Mouse (Mus musculus) liver, adult 2 months (tissue): ENCODE measurements around the gene Grhl3. TPM values are rescaled to one million over a fixed set of nuclear protein-coding genes. Genes with fewer than 3 reads are reported as not detected.

Experiments used
- DNase-seq: peaks from one replicate; pipeline ENCODE4 v3.0.0-alpha.2; 2011; ENCODE audit warnings: low read depth, low spot score; ENCODE audit errors: extremely low read depth
- H3K27ac ChIP-seq: fragments of 200-500 bp; replicated peaks from 2 replicates; pipeline ENCODE4 v1.5.1; 2012; ENCODE audit warnings: low read depth, mild to moderate bottlenecking, control low read depth, inconsistent platforms, low read length; ENCODE audit not compliant: insufficient read depth
- H3K27me3 ChIP-seq: fragments of 200-500 bp; 2 replicates; pipeline ENCODE4 v1.6.1; 2012; ENCODE audit warnings: mild to moderate bottlenecking, moderate library complexity, low read length, inconsistent platforms; ENCODE audit not compliant: control insufficient read depth, insufficient read depth
- H3K36me3 ChIP-seq: fragments of 200-500 bp; 2 replicates; pipeline ENCODE4 v1.6.1; 2012; ENCODE audit warnings: low read length, inconsistent platforms; ENCODE audit not compliant: control insufficient read depth, insufficient read depth
- H3K4me1 ChIP-seq: fragments of 200-500 bp; 2 replicates; pipeline ENCODE4 v1.6.1; 2011; ENCODE audit warnings: low read length; ENCODE audit not compliant: control insufficient read depth, insufficient read depth
- H3K4me3 ChIP-seq: fragments of 200-500 bp; 2 replicates; pipeline ENCODE4 v1.5.1; 2011; ENCODE audit warnings: low read depth, mild to moderate bottlenecking, control low read depth, low read length, moderate library complexity; ENCODE audit not compliant: insufficient read depth
- H3K79me2 ChIP-seq: fragments of 200-500 bp; 2 replicates; pipeline ENCODE4 v1.6.1; 2012; ENCODE audit warnings: inconsistent platforms, mild to moderate bottlenecking, low read length, moderate library complexity; ENCODE audit not compliant: control insufficient read depth, insufficient read depth
- H3K9ac ChIP-seq: fragments of 200-500 bp; 2 replicates; pipeline ENCODE4 v1.6.1; 2012; ENCODE audit warnings: low read depth, mild to moderate bottlenecking, control low read depth, inconsistent platforms, low read length
- CTCF ChIP-seq: fragments of 200-500 bp; IDR thresholded peaks from 2 replicates; pipeline ENCODE4 v1.5.1; 2011; ENCODE audit warnings: low read depth, low read length, control low read depth
- POLR2A ChIP-seq: fragments of 200-500 bp; IDR thresholded peaks from 2 replicates; pipeline ENCODE4 v1.6.1; 2011; ENCODE audit warnings: low read length, control low read depth; ENCODE audit not compliant: insufficient read depth; ENCODE audit errors: extremely low read depth
- WGBS: fragments of 180-500 bp; shearing (Covaris S2); methylation state at CpG from one replicate; pipeline ENCODE4 v1.1.7; 2018; 5-methylcytosine and 5-hydroxymethylcytosine counted together
- polyA plus RNA-seq: library from polyadenylated mRNA; depleted of rRNA; stranded (reverse); fragments of >200 nt; gene quantifications from 2 replicates; pipeline ENCODE4 v1.2.3, GENCODE M21; 2012
- total RNA-seq: library from RNA; depleted of rRNA; stranded (reverse); fragments of >200 nt; gene quantifications from 2 replicates; pipeline ENCODE4 v1.2.3, GENCODE M21; 2014

The Grhl3 gene
- total and polyA plus RNA-seq, 2 experiments, result 0.04 to 0.09 TPM

DNA sequence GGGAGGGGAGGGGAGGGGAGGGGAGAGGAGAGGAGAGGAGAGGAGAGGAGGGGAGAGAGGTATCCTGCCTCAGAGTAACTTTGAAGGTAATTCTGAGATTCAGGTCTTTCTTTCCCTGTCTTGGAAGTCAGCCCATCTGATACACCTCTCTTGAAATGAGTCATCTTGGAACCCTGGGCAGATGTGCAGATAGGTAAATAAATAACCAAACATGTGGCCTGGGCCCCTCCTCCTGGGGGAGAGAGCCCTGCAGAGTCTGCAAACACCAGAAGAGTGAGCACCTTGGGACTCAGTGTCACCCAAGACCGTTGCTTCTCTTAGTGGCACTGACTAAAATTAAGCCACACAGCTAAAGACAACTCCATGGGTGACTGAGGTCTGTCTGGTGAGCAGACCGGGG lies 25.6 kb upstream of the Grhl3 start:
- Histone ChIP-seq H3K27me3 (no peaks in the 10 kb centered on the region), H3K4me3 (no peak overlapping the region), H3K27ac (no peak overlapping the region), H3K79me2 (no peaks in the 10 kb centered on the region), H3K4me1 (no peaks in the 10 kb centered on the region), H3K9ac (no peak overlapping the region), H3K36me3 (no peaks in the 10 kb centered on the region)
- TF ChIP-seq POLR2A (no peak), CTCF (no peak)
- peak; percentile 41 for DNase-seq
- 23% methylated on average over 2 of the region's 2 CpGs for WGBS

DNA sequence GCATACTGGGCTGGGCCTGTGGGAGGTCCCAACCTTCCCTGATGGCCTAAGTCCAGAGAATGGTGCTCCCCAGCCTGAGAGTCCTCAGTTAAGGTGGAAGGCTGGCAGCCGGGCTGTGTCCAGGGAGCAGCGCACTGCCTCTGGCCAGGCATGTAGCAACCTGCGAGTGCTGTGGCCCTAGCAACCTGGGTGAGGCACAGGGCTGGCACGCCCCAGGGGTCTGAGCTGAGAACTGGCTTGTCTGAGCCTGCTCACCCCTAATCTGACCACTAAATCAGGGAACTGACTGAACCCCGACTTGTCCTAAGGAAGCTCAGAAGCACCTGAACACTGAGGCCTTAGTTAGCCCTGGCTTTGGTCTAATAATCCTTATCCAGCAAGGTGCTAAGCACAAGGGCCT lies 24.1 kb upstream of the Grhl3 start:
- DNase-seq, result no peak
- Histone ChIP-seq H3K4me1 (no peaks in the 10 kb centered on the region), H3K27ac (no peak overlapping the region), H3K79me2 (no peaks in the 10 kb centered on the region), H3K4me3 (no peak overlapping the region), H3K27me3 (no peaks in the 10 kb centered on the region), H3K9ac (no peak overlapping the region), H3K36me3 (no peaks in the 10 kb centered on the region)
- TF ChIP-seq CTCF, result no peak
- TF ChIP-seq POLR2A, result no peak
- 91% methylated on average over 5 of the region's 5 CpGs for WGBS

DNA sequence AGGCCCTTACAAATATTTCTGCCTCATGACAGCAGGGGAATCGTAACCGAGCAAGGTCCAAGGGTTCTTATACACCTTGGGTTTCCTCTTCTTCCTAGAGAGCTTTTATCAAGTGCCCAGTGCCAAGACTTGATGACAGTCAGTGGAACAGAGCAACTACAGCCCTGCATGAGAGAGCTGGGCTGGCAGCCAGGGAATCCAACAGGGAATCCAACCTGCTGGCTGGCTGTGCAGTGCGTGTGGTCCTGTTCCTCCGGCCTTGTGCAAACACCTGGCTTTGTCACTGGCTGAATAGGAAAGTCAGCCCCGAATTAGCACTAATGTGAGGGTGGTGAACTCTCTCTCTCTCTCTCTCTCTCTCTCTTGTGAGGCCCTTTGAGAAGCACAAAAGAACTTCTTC lies 22.5 kb upstream of the Grhl3 start:
- TF ChIP-seq CTCF, result no peak
- no peak for TF ChIP-seq POLR2A
- no peak overlapping the region for H3K4me3 ChIP-seq
- no peaks in the 10 kb centered on the region for H3K27me3 ChIP-seq
- H3K4me1 ChIP-seq, result no peaks in the 10 kb centered on the region
- 53% methylated on average over 5 of the region's 5 CpGs for WGBS
- DNase-seq, result no peak
- H3K36me3 ChIP-seq, result no peaks in the 10 kb centered on the region
- H3K9ac ChIP-seq, result no peak overlapping the region
- no peaks in the 10 kb centered on the region for H3K79me2 ChIP-seq
- H3K27ac ChIP-seq, result no peak overlapping the region

DNA sequence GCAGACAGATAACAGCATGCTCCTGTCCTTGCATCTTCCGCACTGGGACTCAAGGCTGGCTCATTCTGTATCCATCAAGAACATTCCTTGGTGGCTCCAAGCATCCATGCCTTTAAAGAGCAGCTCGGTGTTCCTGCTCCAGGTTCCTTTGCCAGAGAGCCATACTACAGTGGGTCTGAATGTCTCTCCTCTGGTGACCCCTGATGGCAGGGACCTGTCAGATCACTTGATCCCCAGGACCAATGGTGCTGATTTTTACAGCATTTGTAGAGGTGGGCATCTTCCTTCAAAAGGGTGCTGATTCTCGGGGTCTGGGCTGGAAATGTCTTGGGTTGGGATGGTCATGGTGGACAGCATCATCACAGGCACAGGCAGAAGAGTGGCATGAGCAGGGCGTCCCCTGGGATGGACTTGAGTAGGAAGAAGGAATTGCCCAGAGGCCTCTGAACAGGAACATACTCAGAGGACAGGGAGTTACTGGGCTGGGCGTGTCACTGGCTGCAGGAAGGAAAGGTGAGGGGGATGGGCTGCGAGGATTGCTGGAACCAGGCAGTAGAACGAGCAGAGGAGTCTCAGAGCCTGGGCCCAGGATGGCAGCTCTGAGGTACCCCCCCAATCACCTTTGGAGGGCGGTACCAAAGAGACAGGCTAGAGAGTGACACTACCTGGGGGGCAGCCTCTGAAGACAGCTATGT lies 18.3 kb upstream of the Grhl3 start:
- no peaks in the 10 kb centered on the region for H3K4me1 ChIP-seq
- no peaks in the 10 kb centered on the region for H3K36me3 ChIP-seq
- H3K27ac ChIP-seq, result no peak overlapping the region
- H3K9ac ChIP-seq, result no peak overlapping the region
- H3K27me3 ChIP-seq, result no peaks in the 10 kb centered on the region
- no peak overlapping the region for H3K4me3 ChIP-seq
- no peaks in the 10 kb centered on the region for H3K79me2 ChIP-seq
- 63% methylated on average over 8 of the region's 8 CpGs for WGBS
- DNase-seq, result no peak
- no peak for TF ChIP-seq CTCF
- TF ChIP-seq POLR2A, result no peak

DNA sequence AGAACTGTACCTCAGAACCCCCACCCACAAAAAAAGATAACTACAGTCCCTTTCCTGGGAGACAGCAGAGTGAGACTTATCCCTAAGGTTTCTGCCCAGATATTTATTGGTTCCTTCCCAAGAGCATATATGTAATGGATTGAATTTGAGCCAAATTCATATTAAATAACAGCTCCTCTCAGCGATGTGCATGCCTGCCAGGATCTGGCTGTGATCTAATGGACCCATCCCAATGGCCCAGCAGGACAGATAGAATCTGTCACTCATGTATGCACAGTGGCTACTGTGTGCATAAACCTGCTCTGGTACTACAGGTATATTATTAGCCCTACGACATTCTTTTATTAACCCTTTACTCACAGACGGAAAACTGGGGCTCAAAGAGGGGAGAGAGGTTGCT lies 17.7 kb upstream of the Grhl3 start:
- Histone ChIP-seq H3K4me3 (no peak overlapping the region), H3K36me3 (no peaks in the 10 kb centered on the region), H3K27me3 (no peaks in the 10 kb centered on the region), H3K9ac (no peak overlapping the region), H3K27ac (no peak overlapping the region), H3K4me1 (no peaks in the 10 kb centered on the region), H3K79me2 (no peaks in the 10 kb centered on the region)
- TF ChIP-seq CTCF (no peak), POLR2A (no peak)
- WGBS, result 58% methylated on average over 3 of the region's 3 CpGs
- DNase-seq, result no peak

DNA sequence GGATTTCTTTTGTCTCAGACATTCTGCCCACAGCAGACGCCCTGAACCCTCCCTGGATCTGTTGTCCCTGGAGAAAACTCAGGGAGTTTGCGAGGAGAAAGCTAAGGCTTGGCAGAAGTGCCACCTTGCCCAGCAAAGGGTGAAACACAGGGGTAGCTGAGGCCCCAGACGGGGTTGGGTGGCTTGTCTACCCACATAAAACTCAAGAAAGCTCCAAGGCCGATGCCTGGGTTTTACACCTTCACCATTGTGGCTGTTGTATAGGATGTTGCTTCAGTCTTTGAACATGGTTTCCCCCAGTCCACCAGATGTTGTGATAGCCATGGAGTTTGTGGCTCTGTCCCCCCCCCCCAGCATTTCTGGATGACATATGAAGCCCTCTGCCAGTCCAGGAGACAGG lies 11.4 kb upstream of the Grhl3 start:
- H3K36me3 ChIP-seq, result no peaks in the 10 kb centered on the region
- H3K4me1 ChIP-seq, result no peaks in the 10 kb centered on the region
- no peak for DNase-seq
- WGBS, result 85% methylated on average over 4 of the region's 4 CpGs
- 0 out of 2 replicates have a peak, but pooled peaks cover 3% of the 10 kb centered on the region for H3K27me3 ChIP-seq
- H3K79me2 ChIP-seq, result no peaks in the 10 kb centered on the region
- no peak overlapping the region for H3K4me3 ChIP-seq
- TF ChIP-seq CTCF (no peak), POLR2A (no peak)
- no peak overlapping the region for H3K27ac ChIP-seq
- H3K9ac ChIP-seq, result no peak overlapping the region
